Mouse (Mus musculus) forebrain, postnatal 0 days (tissue): ENCODE measurements around the gene Ern1. TPM values are rescaled to one million over a fixed set of nuclear protein-coding genes. Genes with fewer than 3 reads are reported as not detected.

Experiments used
- ATAC-seq: fragments of 200-750 bp; cut with Nextera tagmentation; 2 replicates; pipeline ENCODE4 v1.8.0; 2017; ENCODE audit warnings: mild to moderate bottlenecking, moderate library complexity
- DNase-seq: peaks from one replicate; pipeline ENCODE4 v3.0.0-alpha.2; 2015
- H3K27ac ChIP-seq: fragments of 300-500 bp; sonication (generic); 2 replicates; pipeline ENCODE4 v1.5.1; 2014; ENCODE audit warnings: low read depth, mild to moderate bottlenecking, antibody characterized with exemption, low read length, moderate library complexity, mixed read lengths
- H3K27me3 ChIP-seq: fragments of 300-500 bp; sonication (generic); 2 replicates; pipeline ENCODE4 v1.6.1; 2014; ENCODE audit warnings: mild to moderate bottlenecking, low read length, mixed read lengths; ENCODE audit not compliant: insufficient read depth
- H3K36me3 ChIP-seq: fragments of 300-500 bp; sonication (generic); 2 replicates; pipeline ENCODE4 v1.6.1; 2014; ENCODE audit warnings: mild to moderate bottlenecking, moderate library complexity; ENCODE audit not compliant: insufficient read depth
- H3K4me1 ChIP-seq: fragments of 300-500 bp; sonication (generic); 2 replicates; pipeline ENCODE4 v1.6.1; 2014; ENCODE audit warnings: antibody characterized with exemption; ENCODE audit not compliant: insufficient read depth
- H3K4me2 ChIP-seq: fragments of 300-500 bp; sonication (generic); 2 replicates; pipeline ENCODE4 v1.6.1; 2014; ENCODE audit warnings: low read depth, mild to moderate bottlenecking, moderate library complexity
- H3K4me3 ChIP-seq: fragments of 300-500 bp; sonication (generic); 2 replicates; pipeline ENCODE4 v1.5.1; 2014; ENCODE audit warnings: low read depth, low read length, mixed read lengths
- H3K9ac ChIP-seq: fragments of 300-500 bp; sonication (generic); 2 replicates; pipeline ENCODE4 v1.6.1; 2014; ENCODE audit warnings: mild to moderate bottlenecking
- H3K9me3 ChIP-seq: fragments of 300-500 bp; sonication (generic); 2 replicates; pipeline ENCODE4 v1.6.1; 2016; ENCODE audit warnings: low read length
- CTCF ChIP-seq: sonication (generic); IDR thresholded peaks from 2 replicates; pipeline ENCODE4 v1.5.1; 2016; ENCODE audit warnings: antibody characterized with exemption, control low read depth, low read depth
- WGBS: fragments of 180-500 bp; shearing (Covaris S2); extraction: QIAGEN DNeasy Blood & Tissue Kit; methylation state at CpG from one replicate; pipeline ENCODE4 v1.1.7; 2014; 5-methylcytosine and 5-hydroxymethylcytosine counted together
- polyA plus RNA-seq: library from polyadenylated mRNA; unstranded; fragments of >200 nt; fragmentation: Nextera tagmentation; extraction: Ambion mirVana; gene quantifications from 2 replicates; pipeline ENCODE4 v1.2.1, GENCODE M21; 2015
- total RNA-seq: library from RNA; depleted of rRNA; stranded (reverse); fragments of >200 nt; gene quantifications from 2 replicates; pipeline ENCODE4 v1.2.3, GENCODE M21; 2014

Gene Ern1
- total and polyA plus RNA-seq, 2 experiments from 2014 or later = 1.7 to 8.4 TPM

GRCm38 (mm10) chr11:106479619-106480529, 7.8 kb downstream of the Ern1 start:
- H3K4me2 ChIP-seq = no peak overlapping the region
- ATAC-seq (no peak), DNase-seq (no peak)
- no peaks in the 10 kb centered on the region for H3K36me3 ChIP-seq
- no peak overlapping the region for H3K27ac ChIP-seq
- no peak overlapping the region for H3K9ac ChIP-seq
- no peak for TF ChIP-seq CTCF
- 87% methylated on average over 9 of the region's 9 CpGs for WGBS
- no peaks in the 10 kb centered on the region for H3K4me1 ChIP-seq
- no peak overlapping the region for H3K4me3 ChIP-seq
- H3K9me3 ChIP-seq = no peaks in the 10 kb centered on the region
- no peaks in the 10 kb centered on the region for H3K27me3 ChIP-seq

GRCm38 (mm10) chr11:106478745-106479144, 8.9 kb downstream of the Ern1 start:
- 49% methylated on average over 1 of the region's 1 CpGs for WGBS
- ATAC-seq (no peak), DNase-seq (no peak)

GRCm38 (mm10) chr11:106477505-106478160, 10.0 kb downstream of the Ern1 start:
- DNase-seq (no peak), ATAC-seq (no peak)
- Histone ChIP-seq H3K4me2 (no peak overlapping the region), H3K4me1 (no peaks in the 10 kb centered on the region), H3K4me3 (no peak overlapping the region), H3K9ac (no peak overlapping the region), H3K36me3 (no peaks in the 10 kb centered on the region), H3K27ac (no peak overlapping the region), H3K9me3 (no peaks in the 10 kb centered on the region), H3K27me3 (no peaks in the 10 kb centered on the region)
- no peak for TF ChIP-seq CTCF
- WGBS = 95% methylated on average over 4 of the region's 4 CpGs

More at GRCm38 (mm10) chr11:106478745-106479144, 8.9 kb downstream of the Ern1 start:
- no peak overlapping the region for H3K9ac ChIP-seq
- no peaks in the 10 kb centered on the region for H3K9me3 ChIP-seq
- no peaks in the 10 kb centered on the region for H3K36me3 ChIP-seq
- no peak for TF ChIP-seq CTCF
- no peak overlapping the region for H3K4me2 ChIP-seq
- no peak overlapping the region for H3K4me3 ChIP-seq
- no peak overlapping the region for H3K27ac ChIP-seq
- no peaks in the 10 kb centered on the region for H3K27me3 ChIP-seq
- no peaks in the 10 kb centered on the region for H3K4me1 ChIP-seq

- 100% methylated on average over 1 of the region's 1 CpGs for WGBS
- H3K4me1 ChIP-seq = no peaks in the 10 kb centered on the region
- H3K9ac ChIP-seq = no peak overlapping the region
- no peak for ATAC-seq
- DNase-seq = no peak
- H3K27me3 ChIP-seq = no peaks in the 10 kb centered on the region
- TF ChIP-seq CTCF = no peak
- no peaks in the 10 kb centered on the region for H3K9me3 ChIP-seq
- no peaks in the 10 kb centered on the region for H3K36me3 ChIP-seq
- H3K4me2 ChIP-seq = no peak overlapping the region
- H3K27ac ChIP-seq = no peak overlapping the region
- no peak overlapping the region for H3K4me3 ChIP-seq
Observed at GRCm38 (mm10) chr11:106475309-106475708, 12.3 kb downstream of the Ern1 start.

- no peaks in the 10 kb centered on the region for H3K36me3 ChIP-seq
- H3K4me1 ChIP-seq = no peaks in the 10 kb centered on the region
- H3K9me3 ChIP-seq = no peaks in the 10 kb centered on the region
- no peak overlapping the region for H3K27ac ChIP-seq
- H3K9ac ChIP-seq = no peak overlapping the region
- WGBS = 96% methylated on average over 1 of the region's 1 CpGs
- no peak overlapping the region for H3K4me3 ChIP-seq
- no peaks in the 10 kb centered on the region for H3K27me3 ChIP-seq
- DNase-seq (no peak), ATAC-seq (no peak)
- H3K4me2 ChIP-seq = no peak overlapping the region
- no peak for TF ChIP-seq CTCF
Observed at GRCm38 (mm10) chr11:106471629-106472028, 16.0 kb downstream of the Ern1 start.

GRCm38 (mm10) chr11:106468509-106468908, 19.1 kb downstream of the Ern1 start:
- H3K4me1 ChIP-seq = 0 out of 2 replicates have a peak, but pooled peaks cover 3% of the 10 kb centered on the region
- H3K4me3 ChIP-seq = no peak overlapping the region
- TF ChIP-seq CTCF = no peak
- H3K4me2 ChIP-seq = no peak overlapping the region
- no peaks in the 10 kb centered on the region for H3K27me3 ChIP-seq
- ATAC-seq (no peak), DNase-seq (no peak)
- no peak overlapping the region for H3K27ac ChIP-seq
- WGBS = 97% methylated on average over 1 of the region's 1 CpGs
- H3K9ac ChIP-seq = no peak overlapping the region
- H3K9me3 ChIP-seq = no peaks in the 10 kb centered on the region
- H3K36me3 ChIP-seq = no peaks in the 10 kb centered on the region

GRCm38 (mm10) chr11:106465932-106466331, 21.7 kb downstream of the Ern1 start:
- Histone ChIP-seq H3K27me3 (no peaks in the 10 kb centered on the region), H3K36me3 (no peaks in the 10 kb centered on the region), H3K4me2 (no peak overlapping the region), H3K9ac (no peak overlapping the region), H3K9me3 (no peaks in the 10 kb centered on the region), H3K4me1 (0 out of 2 replicates have a peak, but pooled peaks cover 3% of the 10 kb centered on the region), H3K4me3 (no peak overlapping the region), H3K27ac (no peak overlapping the region)
- ATAC-seq (no peak), DNase-seq (no peak)
- TF ChIP-seq CTCF = no peak
- WGBS = 92% methylated on average over 4 of the region's 4 CpGs
